Mouse (Mus musculus): ENCODE results near the gene Slc9a3r1. TPM values are rescaled to one million over a fixed set of nuclear protein-coding genes. Genes with fewer than 3 reads are reported as not detected.

The Slc9a3r1 gene
- polyA plus RNA-seq, 1 experiment from 2014 or later, result 41.1 TPM

DNA sequence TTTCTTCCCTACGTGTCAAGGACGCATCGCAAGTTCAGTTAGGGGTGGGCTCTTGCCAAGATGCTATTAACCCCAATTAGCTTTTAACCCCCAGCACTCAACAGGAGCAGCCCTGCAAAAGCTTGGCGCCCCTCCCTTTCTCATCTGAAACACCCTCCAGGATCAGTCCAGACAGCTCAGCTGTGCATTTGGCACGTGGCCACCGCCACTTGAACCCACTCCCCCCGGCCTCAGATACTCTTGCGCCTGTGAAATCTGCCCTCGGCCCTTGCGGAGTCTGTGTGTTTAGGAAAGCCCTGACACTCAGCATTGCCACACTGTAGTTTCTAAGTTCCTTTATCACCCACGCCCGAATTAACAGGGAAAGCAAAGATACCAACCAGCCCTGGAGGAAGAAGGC lies 58.9 kb downstream of the Slc9a3r1 start:
- H3K27ac ChIP-seq, result no peak overlapping the region
- ATAC-seq (ENCODE audit: low FRiP score, low read depth), result no peak
- H3K4me3 ChIP-seq, result no peak overlapping the region
- 63% methylated on average over 12 of the region's 12 CpGs for WGBS
- no peaks in the 10 kb centered on the region; the same call in 1 of the 2 replicates for H3K27me3 ChIP-seq (replicated peaks)
- H3K4me2 ChIP-seq (replicated peaks), result no peak overlapping the region
- no peaks in the 10 kb centered on the region for H3K9me3 ChIP-seq
- peaks cover 38% of the 10 kb centered on the region for H3K4me1 ChIP-seq
- no peaks in the 10 kb centered on the region for H3K36me3 ChIP-seq
- no peak overlapping the region for H3K9ac ChIP-seq

DNA sequence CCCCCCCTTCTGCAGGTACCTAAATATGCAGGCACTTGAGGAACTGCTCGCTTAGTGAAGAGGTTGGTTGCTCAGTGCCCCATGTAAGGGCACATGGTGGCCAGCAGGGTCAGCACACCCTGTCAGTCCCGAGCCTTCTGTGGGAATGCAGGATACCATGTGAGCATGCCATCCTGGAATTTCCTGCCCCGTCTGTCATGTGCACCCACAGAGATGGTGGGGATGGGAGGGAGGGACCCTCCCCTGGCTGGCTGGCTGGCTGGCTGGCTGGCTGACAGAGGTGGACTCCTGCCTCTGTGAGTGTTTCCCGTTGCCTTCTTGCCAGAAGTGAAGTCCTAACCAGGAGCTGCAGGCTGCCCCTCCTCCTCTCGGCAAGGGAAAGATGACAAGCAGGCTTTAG lies 59.4 kb downstream of the Slc9a3r1 start:
- Histone ChIP-seq H3K4me1 (peaks cover 37% of the 10 kb centered on the region), H3K9ac (no peak overlapping the region), H3K36me3 (no peaks in the 10 kb centered on the region), H3K27me3 (replicated peaks) (no peaks in the 10 kb centered on the region; the same call in 1 of the 2 replicates), H3K27ac (no peak overlapping the region), H3K9me3 (no peaks in the 10 kb centered on the region), H3K4me2 (replicated peaks) (no peak overlapping the region), H3K4me3 (no peak overlapping the region)
- 49% methylated on average over 5 of the region's 5 CpGs for WGBS
- no peak for ATAC-seq (ENCODE audit: low FRiP score, low read depth)

DNA sequence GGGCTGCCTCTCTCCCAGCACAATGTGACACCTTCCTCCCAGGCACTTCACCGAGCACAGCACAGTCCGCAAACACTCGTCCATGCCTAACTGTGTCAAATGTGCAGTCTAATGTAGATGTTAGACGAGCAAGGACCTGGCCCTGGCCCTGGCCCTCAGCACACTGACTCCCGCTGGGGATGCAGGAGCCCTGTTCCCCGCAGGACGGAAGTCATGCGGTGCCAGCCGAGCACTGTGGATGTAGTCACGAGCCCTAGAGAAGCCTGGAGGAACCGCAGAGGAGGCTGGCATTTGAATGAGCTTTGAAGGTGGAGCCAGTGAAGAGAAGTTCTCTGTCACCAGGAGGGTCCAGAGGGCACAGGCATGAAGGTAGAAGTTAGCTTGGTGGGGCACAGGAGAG lies 60.3 kb downstream of the Slc9a3r1 start:
- Histone ChIP-seq H3K27ac (no peak overlapping the region), H3K9ac (no peak overlapping the region), H3K9me3 (no peaks in the 10 kb centered on the region), H3K4me1 (peaks cover 45% of the 10 kb centered on the region), H3K4me3 (no peak overlapping the region), H3K27me3 (replicated peaks) (peaks cover 4% of the 10 kb centered on the region; the same call in 1 of the 2 replicates), H3K36me3 (no peaks in the 10 kb centered on the region), H3K4me2 (replicated peaks) (no peak overlapping the region)
- 70% methylated on average over 11 of the region's 11 CpGs for WGBS
- ATAC-seq (ENCODE audit: low FRiP score, low read depth), result no peak

DNA sequence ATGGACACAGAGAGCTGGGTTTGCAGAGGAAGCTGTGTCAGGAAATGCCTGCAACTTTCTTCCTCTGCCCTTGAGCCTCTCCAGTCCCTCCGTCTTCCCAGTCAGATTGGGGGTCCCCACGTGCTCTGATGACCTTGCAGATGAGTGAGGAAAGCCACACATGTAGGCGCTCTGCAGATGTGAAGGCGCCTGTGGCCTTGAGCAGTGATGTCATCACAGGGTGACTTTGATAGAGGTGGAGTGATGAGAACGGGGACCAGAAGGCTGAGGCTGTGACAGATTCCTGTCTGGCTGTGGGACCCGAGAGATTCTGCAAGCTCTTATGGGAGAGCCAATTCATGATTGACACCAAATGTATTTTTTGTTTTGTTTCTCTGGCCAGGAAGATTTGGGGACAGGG lies 60.7 kb downstream of the Slc9a3r1 start:
- H3K4me3 ChIP-seq, result no peak overlapping the region
- H3K9ac ChIP-seq, result no peak overlapping the region
- no peak overlapping the region for H3K27ac ChIP-seq
- H3K9me3 ChIP-seq, result no peaks in the 10 kb centered on the region
- no peaks in the 10 kb centered on the region for H3K36me3 ChIP-seq
- ATAC-seq (ENCODE audit: low FRiP score, low read depth), result no peak
- H3K4me1 ChIP-seq, result peaks cover 45% of the 10 kb centered on the region
- WGBS, result 78% methylated on average over 6 of the region's 6 CpGs
- H3K27me3 ChIP-seq (replicated peaks), result peaks cover 4% of the 10 kb centered on the region; the same call in 1 of the 2 replicates
- H3K4me2 ChIP-seq (replicated peaks), result no peak overlapping the region

DNA sequence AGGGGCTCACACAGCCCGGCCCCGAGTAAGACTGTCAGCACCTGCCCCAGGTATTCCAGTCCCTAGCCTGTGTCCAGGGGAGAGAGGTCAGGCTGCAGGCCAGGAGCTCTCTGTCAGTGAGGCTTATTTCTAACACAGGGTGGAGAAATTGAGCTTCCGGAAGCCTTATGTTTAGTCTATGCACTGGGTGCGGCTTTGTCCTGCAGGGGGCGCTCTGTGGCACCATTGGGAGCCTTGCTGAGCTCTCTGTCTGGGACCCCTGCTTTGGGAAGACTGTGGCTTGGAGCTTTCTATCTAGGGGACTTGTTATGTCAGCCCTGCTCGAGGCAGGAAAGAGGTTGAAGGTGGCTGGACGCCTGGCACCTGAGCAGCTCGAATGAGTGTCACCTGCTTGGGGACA lies 61.7 kb downstream of the Slc9a3r1 start:
- Histone ChIP-seq H3K9me3 (no peaks in the 10 kb centered on the region), H3K27me3 (replicated peaks) (0 out of 2 replicates have a peak, but pooled peaks cover 4% of the 10 kb centered on the region), H3K36me3 (no peaks in the 10 kb centered on the region), H3K4me2 (replicated peaks) (no peak overlapping the region), H3K27ac (no peak overlapping the region), H3K4me1 (peaks cover 50% of the 10 kb centered on the region), H3K4me3 (no peak overlapping the region), H3K9ac (no peak overlapping the region)
- ATAC-seq (ENCODE audit: low FRiP score, low read depth), result no peak
- 44% methylated on average over 8 of the region's 8 CpGs for WGBS

DNA sequence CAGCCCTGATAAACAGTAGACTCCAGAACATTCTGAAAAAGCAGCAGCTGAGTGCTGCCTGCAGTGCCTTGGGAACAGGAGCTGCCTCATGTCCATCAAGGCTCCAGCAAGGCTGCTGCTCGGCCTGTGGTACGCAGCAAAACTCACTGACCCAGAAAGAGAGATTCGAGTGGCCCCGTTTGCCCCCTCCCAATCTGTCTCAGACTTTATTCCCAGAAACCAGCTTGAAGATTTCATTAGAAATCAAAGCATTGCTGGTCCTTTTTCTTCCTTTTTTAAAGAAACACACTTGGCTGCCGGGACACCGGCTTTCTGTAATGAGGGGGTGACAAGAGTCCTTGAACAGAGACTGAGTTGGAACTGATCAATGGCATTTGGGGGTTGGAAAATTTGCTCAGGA lies 62.2 kb downstream of the Slc9a3r1 start:
- no peak for ATAC-seq (ENCODE audit: low FRiP score, low read depth)
- Histone ChIP-seq H3K4me3 (no peak overlapping the region), H3K4me2 (replicated peaks) (no peak overlapping the region), H3K36me3 (no peaks in the 10 kb centered on the region), H3K27me3 (replicated peaks) (0 out of 2 replicates have a peak, but pooled peaks cover 4% of the 10 kb centered on the region), H3K9ac (no peak overlapping the region), H3K27ac (no peak overlapping the region), H3K9me3 (no peaks in the 10 kb centered on the region), H3K4me1 (peaks cover 50% of the 10 kb centered on the region)
- WGBS, result 71% methylated on average over 6 of the region's 6 CpGs

DNA sequence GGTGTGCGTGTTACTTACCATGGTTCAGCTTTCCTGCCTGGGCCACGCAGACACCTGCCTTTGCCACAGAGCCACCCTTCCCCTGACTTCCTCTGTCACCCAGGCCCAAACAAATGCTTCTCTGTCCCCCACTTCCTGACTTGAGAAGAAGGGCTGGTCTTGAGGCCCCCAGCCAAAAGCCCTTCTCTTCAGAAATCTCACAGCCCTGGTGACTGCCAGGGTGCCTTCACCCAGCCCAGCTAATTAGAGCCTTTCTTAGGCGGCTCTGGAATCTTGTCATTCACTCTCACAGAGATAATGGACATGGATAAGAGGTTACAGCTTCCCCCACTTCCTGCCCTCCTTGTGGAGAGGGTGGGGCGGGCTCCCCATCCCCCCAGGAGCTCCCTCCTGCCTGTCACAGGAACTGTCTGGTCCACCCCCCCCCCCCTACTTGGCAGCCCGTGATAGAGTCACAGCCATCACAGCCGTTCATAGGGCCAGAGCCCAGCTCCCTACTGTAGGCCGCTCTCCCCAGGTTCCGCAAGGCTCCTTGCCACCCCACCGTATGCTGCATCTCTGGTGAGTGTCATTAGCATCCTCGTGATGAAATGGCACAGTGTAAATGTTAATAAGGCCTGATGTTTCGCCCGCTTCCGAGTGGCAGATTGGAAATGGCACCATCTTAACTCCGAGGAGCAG lies 63.8 kb downstream of the Slc9a3r1 start:
- Histone ChIP-seq H3K27me3 (replicated peaks) (0 out of 2 replicates have a peak, but pooled peaks cover 4% of the 10 kb centered on the region), H3K4me1 (peaks cover 55% of the 10 kb centered on the region), H3K9ac (no peak overlapping the region), H3K36me3 (no peaks in the 10 kb centered on the region), H3K9me3 (no peaks in the 10 kb centered on the region), H3K27ac (no peak overlapping the region), H3K4me2 (replicated peaks) (no peak overlapping the region), H3K4me3 (no peak overlapping the region)
- WGBS, result 42% methylated on average over 14 of the region's 14 CpGs
- ATAC-seq (ENCODE audit: low FRiP score, low read depth), result no peak

DNA sequence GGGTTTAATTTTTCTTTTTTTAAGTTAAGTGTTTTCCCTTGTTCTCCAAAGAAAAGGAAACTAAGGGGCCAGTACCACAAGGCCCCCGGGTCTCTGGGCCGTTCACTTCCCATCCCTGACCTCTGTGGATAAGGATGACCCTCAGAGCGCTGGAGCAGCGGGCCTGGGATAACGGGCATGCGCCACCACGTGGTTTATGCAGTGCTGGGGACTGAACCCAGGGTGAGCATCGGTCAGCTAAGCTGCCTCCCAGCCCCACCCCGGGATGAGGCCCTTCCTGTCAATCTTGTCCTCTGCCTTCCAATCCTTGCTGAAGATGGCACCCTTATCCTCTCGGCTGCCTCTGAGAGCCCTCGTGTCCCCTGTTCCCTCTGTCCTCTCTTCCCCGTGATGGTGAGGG lies 64.5 kb downstream of the Slc9a3r1 start:
- Histone ChIP-seq H3K4me2 (replicated peaks) (no peak overlapping the region), H3K9ac (no peak overlapping the region), H3K4me1 (peaks cover 56% of the 10 kb centered on the region), H3K9me3 (no peaks in the 10 kb centered on the region), H3K36me3 (no peaks in the 10 kb centered on the region), H3K27me3 (replicated peaks) (0 out of 2 replicates have a peak, but pooled peaks cover 4% of the 10 kb centered on the region), H3K4me3 (no peak overlapping the region), H3K27ac (no peak overlapping the region)
- WGBS, result 28% methylated on average over 12 of the region's 12 CpGs
- ATAC-seq (ENCODE audit: low FRiP score, low read depth), result 0 out of 2 replicates have a peak, but pooled peaks have one; percentile 17

DNA sequence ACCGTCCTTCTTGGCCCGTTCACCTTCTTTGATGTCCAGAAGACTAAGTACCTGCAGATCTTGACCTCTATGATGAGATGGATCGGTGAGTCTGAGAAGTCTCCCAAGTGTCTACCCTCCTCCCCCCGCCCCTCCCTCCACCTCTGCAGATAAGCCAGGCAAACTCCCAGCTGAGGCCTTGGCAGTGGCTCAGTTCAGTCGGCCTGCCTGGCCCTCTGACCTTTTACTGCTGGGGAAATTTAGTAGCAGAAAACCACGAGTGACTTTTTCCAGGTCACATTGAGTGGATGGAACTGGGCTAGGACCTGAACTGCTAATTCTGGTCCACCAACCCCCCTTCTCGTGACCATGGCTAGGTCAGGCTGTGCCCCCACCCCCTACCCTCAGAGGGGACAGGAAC lies 65.3 kb downstream of the Slc9a3r1 start:
- 70% methylated on average over 7 of the region's 7 CpGs for WGBS

DNA sequence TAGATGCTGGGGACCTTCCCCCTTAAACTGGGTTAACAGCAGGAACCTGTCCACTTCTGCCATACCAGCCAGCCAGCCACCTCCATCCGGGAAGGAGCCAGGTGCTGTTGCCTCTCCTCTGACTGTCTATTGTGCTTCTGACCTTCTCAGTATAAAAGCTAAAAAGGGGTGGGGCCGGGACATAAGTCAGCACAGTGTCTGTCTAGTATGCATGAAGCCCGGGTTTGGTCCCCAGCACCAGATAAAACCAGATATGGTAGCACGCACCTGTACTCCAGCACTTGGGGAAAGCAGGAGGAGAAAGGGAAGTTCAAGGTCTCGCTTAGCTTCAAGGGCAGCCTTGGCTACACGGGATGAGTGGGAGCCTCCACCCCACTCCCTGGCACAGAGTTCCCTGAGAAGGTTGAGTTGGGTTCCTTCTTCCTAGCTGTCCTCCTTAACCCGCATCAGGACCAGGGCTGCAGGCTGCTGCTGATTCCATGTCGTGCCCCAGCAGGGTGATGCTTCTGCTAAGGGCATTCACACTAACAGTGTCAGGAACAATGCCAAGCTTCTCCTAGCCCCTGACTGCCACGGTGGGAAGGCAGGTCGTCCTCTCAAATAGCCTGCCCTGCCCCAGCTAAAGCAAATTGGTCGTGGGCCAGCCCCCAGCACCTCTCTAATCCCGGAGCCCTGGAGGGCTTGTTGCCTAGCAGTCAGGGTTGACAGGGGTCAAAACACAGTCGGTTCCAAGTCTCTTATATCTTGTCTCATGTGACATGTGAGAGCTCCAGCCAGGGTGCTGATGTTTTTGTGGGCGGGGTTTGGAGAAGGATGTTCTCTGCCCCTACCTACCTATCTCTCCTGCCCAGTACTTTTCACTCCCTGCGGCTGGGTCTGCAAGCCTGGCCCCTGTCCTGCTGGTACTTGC lies 66.1 kb downstream of the Slc9a3r1 start:
- H3K4me1 ChIP-seq, result peaks cover 60% of the 10 kb centered on the region
- ATAC-seq (ENCODE audit: low FRiP score, low read depth), result no peak
- 0 out of 2 replicates have a peak, but pooled peaks cover 4% of the 10 kb centered on the region for H3K27me3 ChIP-seq (replicated peaks)
- no peak overlapping the region for H3K9ac ChIP-seq
- no peak overlapping the region for H3K27ac ChIP-seq
- no peaks in the 10 kb centered on the region for H3K9me3 ChIP-seq
- no peak overlapping the region for H3K4me3 ChIP-seq
- H3K4me2 ChIP-seq (replicated peaks), result no peak overlapping the region
- H3K36me3 ChIP-seq, result no peaks in the 10 kb centered on the region
- WGBS, result 48% methylated on average over 15 of the region's 15 CpGs

More for the DNA sequence above, 65.3 kb downstream of the Slc9a3r1 start:
- Histone ChIP-seq H3K27ac (no peak overlapping the region), H3K4me3 (no peak overlapping the region), H3K9me3 (no peaks in the 10 kb centered on the region), H3K9ac (no peak overlapping the region), H3K4me2 (replicated peaks) (no peak overlapping the region), H3K36me3 (no peaks in the 10 kb centered on the region), H3K4me1 (peaks cover 56% of the 10 kb centered on the region), H3K27me3 (replicated peaks) (0 out of 2 replicates have a peak, but pooled peaks cover 4% of the 10 kb centered on the region)
- ATAC-seq (ENCODE audit: low FRiP score, low read depth), result no peak

All from neural tube, embryonic 12.5 days (tissue).